Mouse (Mus musculus) myocyte (in vitro differentiated cells): ENCODE results near the gene Rpl10-ps3. TPM values are rescaled to one million over a fixed set of nuclear protein-coding genes. Genes with fewer than 3 reads are reported as not detected.

ENCODE experiments used
- H3K27me3 ChIP-seq: one replicate; pipeline ENCODE4 v1.6.1; 2011; ENCODE audit not compliant: control insufficient read depth, insufficient read depth, insufficient read length
- H3K36me3 ChIP-seq: one replicate; pipeline ENCODE4 v1.6.1; 2011; ENCODE audit not compliant: control insufficient read depth, insufficient read depth
- H3K4me2 ChIP-seq: one replicate; pipeline ENCODE4 v1.6.1; 2011; ENCODE audit warnings: low read depth, control low read depth
- H3K4me3 ChIP-seq: one replicate; pipeline ENCODE4 v1.5.1; 2011; ENCODE audit warnings: mild to moderate bottlenecking, control low read depth, moderate library complexity
- H3K79me2 ChIP-seq: one replicate; pipeline ENCODE4 v1.6.1; 2011; ENCODE audit not compliant: control insufficient read depth, insufficient read depth
- H3ac ChIP-seq: one replicate; pipeline ENCODE4 v1.6.1; 2011; ENCODE audit not compliant: control insufficient read depth, insufficient read length
- CEBPB ChIP-seq: IDR thresholded peaks from 2 replicates; pipeline ENCODE4 v1.6.1; 2011; ENCODE audit warnings: mild to moderate bottlenecking, moderate library complexity; ENCODE audit not compliant: poor library complexity, insufficient read depth, severe bottlenecking
- E2F4 ChIP-seq: IDR thresholded peaks from one replicate; pipeline ENCODE4 v1.6.1; 2011; ENCODE audit warnings: mild to moderate bottlenecking, control low read depth, moderate library complexity; ENCODE audit not compliant: insufficient read depth
- MAX ChIP-seq: IDR thresholded peaks from one replicate; pipeline ENCODE4 v1.6.1; 2011; ENCODE audit warnings: low read depth, mild to moderate bottlenecking, control low read depth
- MYOD1 ChIP-seq, 3 experiments: IDR thresholded peaks; one replicate each; pipeline ENCODE4 v1.6.1; 2011; ENCODE audit warnings: control low read depth in 2 of 3, low read depth in 2 of 3, mild to moderate bottlenecking in 2 of 3, moderate library complexity in 1 of 3; ENCODE audit not compliant: insufficient read length in 2 of 3, control insufficient read depth in 1 of 3
- MYOG ChIP-seq, 3 experiments: IDR thresholded peaks; one replicate each; pipeline ENCODE4 v1.6.1; 2011; ENCODE audit warnings: control low read depth in 2 of 3, low read depth in 2 of 3, mild to moderate bottlenecking in 2 of 3; ENCODE audit not compliant: insufficient read length in 2 of 3, control insufficient read depth in 1 of 3, insufficient read depth in 1 of 3
- POLR2A ChIP-seq: IDR thresholded peaks from one replicate; pipeline ENCODE4 v1.6.1; 2011; ENCODE audit warnings: low read depth, mild to moderate bottlenecking, control low read depth, moderate library complexity; ENCODE audit not compliant: insufficient read length
- POLR2AphosphoS2 ChIP-seq: IDR thresholded peaks from one replicate; pipeline ENCODE4 v1.6.1; 2011; ENCODE audit warnings: low read depth, control low read depth; ENCODE audit not compliant: insufficient read length
- REST ChIP-seq: IDR thresholded peaks from one replicate; pipeline ENCODE4 v1.6.1; 2011; ENCODE audit warnings: mild to moderate bottlenecking, control low read depth, moderate library complexity; ENCODE audit not compliant: insufficient read depth, insufficient read length
- SRF ChIP-seq: IDR thresholded peaks from one replicate; pipeline ENCODE4 v1.6.1; 2011; ENCODE audit warnings: low read depth; ENCODE audit not compliant: control insufficient read depth, insufficient read length
- TCF12 ChIP-seq: IDR thresholded peaks from one replicate; pipeline ENCODE4 v1.6.1; 2011; ENCODE audit warnings: mild to moderate bottlenecking, control low read depth; ENCODE audit not compliant: poor library complexity, insufficient read depth, severe bottlenecking
- TCF3 ChIP-seq: IDR thresholded peaks from one replicate; pipeline ENCODE4 v1.6.1; 2011; ENCODE audit warnings: low read depth, control low read depth; ENCODE audit not compliant: insufficient read length
- USF1 ChIP-seq: IDR thresholded peaks from one replicate; pipeline ENCODE4 v1.6.1; 2011; ENCODE audit warnings: low read depth, mild to moderate bottlenecking, control low read depth, moderate library complexity
- polyA plus RNA-seq: library from polyadenylated mRNA; unstranded; fragments of >200 nt; fragmentation: generic; extraction: Trizol; gene quantifications from one replicate; pipeline ENCODE4 v1.2.1, GENCODE M21; 2012; ENCODE audit warnings: missing spikeins

Gene Rpl10-ps3
- polyA plus RNA-seq, 1 experiment: 158 TPM

- Histone ChIP-seq H3K4me3 (no peak overlapping the region), H3K27me3 (no peaks in the 10 kb centered on the region), H3ac (no peak overlapping the region), H3K36me3 (no peaks in the 10 kb centered on the region), H3K4me2 (no peak overlapping the region), H3K79me2 (no peaks in the 10 kb centered on the region)
- TF ChIP-seq SRF (no peak), REST (no peak), E2F4 (no peak), MAX (no peak), TCF3 (no peak), TCF12 (no peak), USF1 (no peak), CEBPB (no peak), MYOG (IDR thresholded peaks at IDR 0.05; ENCODE audit: control insufficient read depth in 1 of 3, insufficient read depth in 1 of 3, insufficient read length in 2 of 3, low read depth in 2 of 3) (no peak), POLR2AphosphoS2 (no peak), POLR2A (no peak), MYOD1 (IDR thresholded peaks at IDR 0.05; ENCODE audit: control insufficient read depth in 1 of 3, insufficient read length in 2 of 3, low read depth in 2 of 3) (no peak)
Measured at GRCm38 (mm10) chr9:50305046-50305445, 39.7 kb downstream of the Rpl10-ps3 start.

GRCm38 (mm10) chr9:50304004-50304403 lies 40.8 kb downstream of the Rpl10-ps3 start:
- H3K4me2 ChIP-seq: no peak overlapping the region
- H3K79me2 ChIP-seq: no peaks in the 10 kb centered on the region
- H3ac ChIP-seq: no peak overlapping the region
- H3K27me3 ChIP-seq: no peaks in the 10 kb centered on the region
- no peaks in the 10 kb centered on the region for H3K36me3 ChIP-seq
- no peak for TF ChIP-seq E2F4
- no peak for TF ChIP-seq TCF3
- no peak for TF ChIP-seq MYOG (IDR thresholded peaks at IDR 0.05; ENCODE audit: control insufficient read depth in 1 of 3, insufficient read depth in 1 of 3, insufficient read length in 2 of 3, low read depth in 2 of 3)
- no peak for TF ChIP-seq POLR2A
- TF ChIP-seq USF1: no peak
- no peak for TF ChIP-seq MAX
- no peak for TF ChIP-seq TCF12
- no peak for TF ChIP-seq SRF
- TF ChIP-seq POLR2AphosphoS2: no peak
- TF ChIP-seq REST: no peak
- no peak overlapping the region for H3K4me3 ChIP-seq

DNA sequence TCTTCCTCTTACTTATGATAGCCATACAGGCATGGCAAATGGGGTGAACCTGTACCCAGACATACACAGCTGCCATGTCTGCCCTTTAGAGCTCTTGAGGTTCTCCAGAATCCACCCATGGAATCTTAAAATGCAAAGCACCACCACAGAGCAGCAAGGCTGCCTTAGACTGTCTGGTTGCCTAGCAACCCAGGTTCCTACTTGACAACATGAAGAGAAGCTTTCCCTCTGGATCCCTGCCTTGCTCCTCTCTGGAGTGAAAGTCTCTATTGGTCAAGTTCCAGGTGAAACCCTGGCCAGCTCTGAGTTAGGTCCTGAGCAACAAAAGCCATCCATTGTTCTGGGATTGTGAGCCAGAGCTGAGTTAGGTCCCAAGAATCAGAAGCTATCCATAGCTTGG lies 43.0 kb downstream of the Rpl10-ps3 start:
- H3K79me2 ChIP-seq: no peaks in the 10 kb centered on the region
- TF ChIP-seq MYOG (IDR thresholded peaks at IDR 0.05; ENCODE audit: control insufficient read depth in 1 of 3, insufficient read depth in 1 of 3, insufficient read length in 2 of 3, low read depth in 2 of 3) (no peak), TCF12 (no peak), SRF (no peak), REST (no peak), E2F4 (no peak), POLR2AphosphoS2 (no peak), POLR2A (no peak), MAX (no peak), USF1 (no peak), TCF3 (no peak), MYOD1 (IDR thresholded peaks at IDR 0.05; ENCODE audit: control insufficient read depth in 1 of 3, insufficient read length in 2 of 3, low read depth in 2 of 3) (no peak), CEBPB (no peak)
- H3K27me3 ChIP-seq: no peaks in the 10 kb centered on the region
- no peak overlapping the region for H3K4me3 ChIP-seq
- no peak overlapping the region for H3ac ChIP-seq
- no peak overlapping the region for H3K4me2 ChIP-seq
- H3K36me3 ChIP-seq: no peaks in the 10 kb centered on the region

- Histone ChIP-seq H3K4me2 (no peak overlapping the region), H3K36me3 (no peaks in the 10 kb centered on the region), H3K79me2 (no peaks in the 10 kb centered on the region), H3K4me3 (no peak overlapping the region), H3K27me3 (peaks cover 3% of the 10 kb centered on the region), H3ac (no peak overlapping the region)
- TF ChIP-seq MYOD1 (IDR thresholded peaks at IDR 0.05; ENCODE audit: control insufficient read depth in 1 of 3, insufficient read length in 2 of 3, low read depth in 2 of 3) (no peak), E2F4 (no peak), TCF12 (no peak), CEBPB (no peak), SRF (no peak)
Measured at GRCm38 (mm10) chr9:50298389-50298788, 46.4 kb downstream of the Rpl10-ps3 start.

Other genes starting within 250 kb of the Rpl10-ps3 start
- gene Plet1, start 149.6 kb upstream of the Rpl10-ps3 start, polyA plus RNA-seq: 7.9 TPM
- 29.4 TPM for gene Pts, start 183.8 kb upstream of the Rpl10-ps3 start, polyA plus RNA-seq
- gene Il18, start 209.9 kb upstream of the Rpl10-ps3 start, polyA plus RNA-seq: 1.9 TPM
- 0.02 TPM for gene Bco2, start 210.2 kb upstream of the Rpl10-ps3 start, polyA plus RNA-seq
- not detected for gene Tex12, start 216.4 kb upstream of the Rpl10-ps3 start, polyA plus RNA-seq